Mouse (Mus musculus): ENCODE measurements around the gene Cklf. TPM values are rescaled to one million over a fixed set of nuclear protein-coding genes. Genes with fewer than 3 reads are reported as not detected.
A peak's percentile ranks its signal among the peaks of the same experiment; 100 is the strongest.
"Not testable (repeated sequence)": the region's sequence is repeated elsewhere in the genome, so short reads cannot be mapped to it uniquely, and the experiment has no call there.

The Cklf gene
- total RNA-seq, 2 experiments from 2014 or later, result 1.4 to 3.8 TPM

GRCm38 (mm10) chr8:104294396-104294795, 43.7 kb downstream of the Cklf start:
- intact Hi-C loops (cut with DNase I), result no loop called here
- no peak for DNase-seq

GRCm38 (mm10) chr8:104301577-104301976, 50.9 kb downstream of the Cklf start:
- intact Hi-C loops (cut with DNase I); H3K4me3 ChIP-seq; DNase-seq; H3K27ac ChIP-seq: not testable (repeated sequence)

More at GRCm38 (mm10) chr8:104294396-104294795, 43.7 kb downstream of the Cklf start:
- Histone ChIP-seq H3K4me3 (no peak overlapping the region), H3K27ac (no peak overlapping the region)
- no peak for TF ChIP-seq CTCF (IDR thresholded peaks at IDR 0.05)

- intact Hi-C loops (cut with DNase I); H3K27ac ChIP-seq; H3K4me3 ChIP-seq; DNase-seq: not testable (repeated sequence)
These were observed 51.9 kb downstream of the Cklf start for GRCm38 (mm10) chr8:104302536-104302935.

- intact Hi-C loops (cut with DNase I), result no loop called here
- H3K27ac ChIP-seq, result no peak overlapping the region
- H3K4me3 ChIP-seq, result no peak overlapping the region
- DNase-seq, result no peak
- no peak for TF ChIP-seq CTCF (IDR thresholded peaks at IDR 0.05)
These were observed 54.3 kb downstream of the Cklf start for GRCm38 (mm10) chr8:104304962-104305361.

GRCm38 (mm10) chr8:104308341-104308740, 57.7 kb downstream of the Cklf start:
- H3K27ac ChIP-seq; DNase-seq; H3K4me3 ChIP-seq; intact Hi-C loops (cut with DNase I): not testable (repeated sequence)

- intact Hi-C loops (cut with DNase I), result not testable (repeated sequence)
- DNase-seq, result peak; percentile 87
- peak within 1 kb of the TSS; percentile 74 for H3K27ac ChIP-seq
- H3K4me3 ChIP-seq, result peak within 1 kb of the TSS; percentile 21; the same call in 1 of the 2 replicates
These were observed 58.9 kb downstream of the Cklf start, which contains the start of the genes Gm45711 and Cmtm1 for GRCm38 (mm10) chr8:104309441-104310155. Gene Gm45711, minus strand, starts transcription at chr8:104310081. Gene Cmtm1, minus strand, starts transcription at chr8:104310145.

GRCm38 (mm10) chr8:104312023-104312422, 61.4 kb downstream of the Cklf start:
- H3K27ac ChIP-seq; intact Hi-C loops (cut with DNase I); DNase-seq; H3K4me3 ChIP-seq: not testable (repeated sequence)

- H3K27ac ChIP-seq, result no peak overlapping the region
- H3K4me3 ChIP-seq, result no peak overlapping the region
- intact Hi-C loops (cut with DNase I), result no loop called here
- peak; percentile 45 for TF ChIP-seq CTCF (IDR thresholded peaks at IDR 0.05)
- peak; percentile 38 for DNase-seq
These were observed 62.6 kb downstream of the Cklf start for GRCm38 (mm10) chr8:104313311-104313710.

Other genes with a start within 250 kb of the Cklf start
- 10 to 100 TPM; 36.4 to 46.9 TPM for gene Cdh5, start 149.2 kb upstream of the Cklf start, total RNA-seq (2021)
- gene Bean1, start 80.4 kb upstream of the Cklf start, total RNA-seq (2021), result under 1 TPM; 0.08 to 0.39 TPM
- 1 to 10 TPM; 2.7 to 3.6 TPM for gene Tk2, start 2.3 kb upstream of the Cklf start, total RNA-seq (2021)
- gene Cmtm2a, start 42.3 kb downstream of the Cklf start, total RNA-seq (2021), result not detected
- gene Gm45711, start 59.2 kb downstream of the Cklf start, total RNA-seq (2021), result not detected
- not detected for gene Cmtm1, start 59.3 kb downstream of the Cklf start, total RNA-seq (2021)
- not detected for gene Gm11020, start 70.7 kb downstream of the Cklf start, total RNA-seq (2021)
- not detected for gene Cmtm2b, start 71.4 kb downstream of the Cklf start, total RNA-seq (2021)
- 1 to 10 TPM; 3.5 to 8.5 TPM for gene Cmtm3, start 88.5 kb downstream of the Cklf start, total RNA-seq (2021)
- gene Cmtm4, start 144.9 kb downstream of the Cklf start, total RNA-seq (2021), result 1 to 10 TPM; 3.9 to 5.7 TPM
- 100 to 1,000 TPM in 1 of 2 experiments, 10 to 100 TPM in 1; 99.8 to 100 TPM for gene Dync1li2, start 192.2 kb downstream of the Cklf start, total RNA-seq (2021)

Data from gastrocnemius, adult 2 months (tissue).